Mouse (Mus musculus) cerebellum, adult 2 months (tissue): ENCODE measurements at regions not wholly inside any gene's neighbourhood (a gene's known extent, or its start where the extent isn't known, plus 50 kb on each side); places are given as distances from the start of the nearest gene placed in this dataset.

ENCODE experiments used
- DNase-seq, 2 experiments: peaks; one replicate each; pipeline ENCODE4 v3.0.0; 2021
- H3K27ac ChIP-seq: fragments of 200-500 bp; 2 replicates; pipeline ENCODE4 v1.5.1; 2012; ENCODE audit warnings: low read length, control low read depth, inconsistent platforms; ENCODE audit not compliant: insufficient read depth
- H3K27me3 ChIP-seq: fragments of 200-500 bp; 2 replicates; pipeline ENCODE4 v1.6.1; 2012; ENCODE audit warnings: inconsistent platforms, mild to moderate bottlenecking, low read length, moderate library complexity; ENCODE audit not compliant: control insufficient read depth, insufficient read depth
- H3K4me1 ChIP-seq: fragments of 200-500 bp; 2 replicates; pipeline ENCODE4 v1.6.1; 2011; ENCODE audit warnings: low read length; ENCODE audit not compliant: control insufficient read depth, insufficient read depth
- H3K4me3 ChIP-seq: fragments of 200-500 bp; replicated peaks from 2 replicates; pipeline ENCODE3; 2011; ENCODE audit warnings: mild to moderate bottlenecking, low read depth, low read length, control low read depth; ENCODE audit not compliant: insufficient read depth
- CTCF ChIP-seq: fragments of 200-500 bp; IDR thresholded peaks from 2 replicates; pipeline ENCODE4 v1.5.1; 2011; ENCODE audit warnings: low read depth, mild to moderate bottlenecking, control low read depth, low read length, moderate library complexity, borderline replicate concordance; ENCODE audit not compliant: insufficient read depth
- POLR2A ChIP-seq: fragments of 200-500 bp; IDR thresholded peaks from 2 replicates; pipeline ENCODE4 v1.6.1; 2011; ENCODE audit warnings: low read length, control low read depth, borderline replicate concordance; ENCODE audit not compliant: insufficient read depth
- WGBS: fragments of 180-500 bp; shearing (Covaris S2); methylation state at CpG from one replicate; pipeline ENCODE4 v1.1.7; 2018; 5-methylcytosine and 5-hydroxymethylcytosine counted together

DNA sequence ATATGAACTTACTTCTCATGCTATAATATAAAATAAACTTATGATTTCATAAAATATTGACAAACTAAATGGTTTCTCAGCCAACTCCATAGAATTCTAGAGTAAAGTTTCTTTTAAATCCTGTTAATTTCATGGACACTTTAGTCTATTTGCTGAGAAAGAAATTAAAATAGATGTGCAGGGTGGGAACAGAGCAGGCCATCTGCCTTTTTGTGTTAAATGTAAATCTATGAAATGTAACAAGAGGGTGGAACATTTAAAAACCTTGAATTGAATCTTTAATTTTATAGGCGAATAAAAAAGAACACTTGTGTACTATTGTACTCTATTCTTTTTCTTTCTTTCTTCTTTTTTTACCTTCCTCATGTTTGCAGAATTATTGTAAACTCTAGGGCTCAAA lies 1050.7 kb downstream of the Tbl1xr1 start:
- no peak for DNase-seq
- TF ChIP-seq CTCF (no peak), POLR2A (no peak)
- Histone ChIP-seq H3K4me3 (no peak overlapping the region), H3K27ac (no peak overlapping the region), H3K4me1 (no peaks in the 10 kb centered on the region), H3K27me3 (no peaks in the 10 kb centered on the region)
- WGBS = 93% methylated on average over 1 of the region's 1 CpGs

DNA sequence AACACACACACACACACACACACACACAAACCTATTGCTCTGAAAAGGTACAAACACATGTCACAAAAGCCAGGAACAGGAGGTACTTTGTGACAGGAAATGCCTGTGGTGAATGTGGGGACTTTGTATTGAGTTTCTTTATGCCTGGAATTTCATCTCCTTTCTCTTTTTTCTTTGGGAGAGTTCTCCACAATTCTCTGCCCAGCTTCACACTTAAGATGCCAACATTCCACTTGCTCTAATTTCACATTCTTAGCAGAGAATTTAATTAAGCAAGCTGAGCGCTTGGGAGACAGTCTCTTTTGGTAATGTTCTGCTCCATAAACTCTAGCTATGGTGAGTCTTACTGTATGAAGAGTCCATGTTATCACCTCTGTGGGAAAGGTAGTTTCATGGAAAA lies 1059.1 kb downstream of the Tbl1xr1 start:
- TF ChIP-seq POLR2A = no peak
- Histone ChIP-seq H3K4me3 (no peak overlapping the region), H3K27me3 (no peaks in the 10 kb centered on the region), H3K4me1 (no peaks in the 10 kb centered on the region), H3K27ac (no peak overlapping the region)
- no peak for DNase-seq
- WGBS = 68% methylated on average over 1 of the region's 1 CpGs

DNA sequence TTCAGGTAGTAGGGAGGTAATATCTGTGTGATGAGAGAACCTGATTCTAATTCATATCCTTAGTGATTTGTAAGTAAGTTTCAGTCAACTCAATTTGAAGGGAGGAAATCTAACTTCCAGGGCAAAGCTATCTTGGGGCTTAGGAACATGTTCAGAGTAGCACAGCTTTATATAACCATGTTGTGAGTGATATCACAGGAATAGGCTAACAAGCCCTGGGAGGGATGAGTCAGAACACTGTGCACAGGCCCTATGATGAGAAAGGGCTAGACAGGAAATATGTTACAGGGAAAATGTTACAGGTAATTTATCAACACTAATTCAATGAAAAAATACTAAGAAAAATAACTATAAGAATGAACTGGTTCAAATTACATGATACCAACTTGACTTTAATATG lies 1062.5 kb downstream of the Tbl1xr1 start:
- DNase-seq = no peak
- TF ChIP-seq POLR2A = no peak
- TF ChIP-seq CTCF = no peak

DNA sequence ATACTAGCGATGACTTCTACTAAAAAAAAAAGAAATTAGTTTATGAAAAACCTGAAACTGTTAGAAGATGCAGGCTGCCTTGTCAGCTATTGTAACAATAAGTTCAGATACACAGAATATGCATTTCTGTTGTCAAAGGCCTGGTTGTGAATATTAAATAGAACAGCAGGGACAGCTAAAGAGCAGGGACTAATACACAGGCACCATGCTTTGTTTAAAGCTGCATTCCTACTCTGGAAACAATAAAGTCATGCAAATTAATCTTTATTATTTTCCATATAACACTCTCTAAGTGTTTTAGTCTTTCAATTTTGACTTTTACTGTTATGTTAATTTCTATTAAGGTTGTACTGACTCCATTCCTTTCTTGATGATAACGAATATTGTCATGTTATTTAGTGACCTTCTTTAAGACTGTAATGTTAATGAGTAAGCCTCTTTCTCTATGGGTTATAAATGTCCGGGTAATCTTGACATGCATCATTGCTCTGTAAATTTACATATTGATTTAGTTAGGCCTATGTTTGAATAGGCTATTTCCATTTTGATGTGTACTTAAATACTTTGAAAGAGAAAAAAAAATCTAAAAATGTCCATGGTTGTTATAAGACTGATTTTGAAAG lies 1088.5 kb downstream of the Tbl1xr1 start:
- no peaks in the 10 kb centered on the region for H3K27me3 ChIP-seq
- TF ChIP-seq POLR2A = no peak
- no peak for TF ChIP-seq CTCF
- no peak overlapping the region for H3K4me3 ChIP-seq
- 31% methylated on average over 3 of the region's 3 CpGs for WGBS
- no peak overlapping the region for H3K27ac ChIP-seq
- H3K4me1 ChIP-seq = no peaks in the 10 kb centered on the region
- no peak for DNase-seq

More for the DNA sequence above, 1062.5 kb downstream of the Tbl1xr1 start:
- H3K27me3 ChIP-seq = no peaks in the 10 kb centered on the region
- H3K4me1 ChIP-seq = no peaks in the 10 kb centered on the region
- H3K27ac ChIP-seq = no peak overlapping the region
- H3K4me3 ChIP-seq = no peak overlapping the region

DNA sequence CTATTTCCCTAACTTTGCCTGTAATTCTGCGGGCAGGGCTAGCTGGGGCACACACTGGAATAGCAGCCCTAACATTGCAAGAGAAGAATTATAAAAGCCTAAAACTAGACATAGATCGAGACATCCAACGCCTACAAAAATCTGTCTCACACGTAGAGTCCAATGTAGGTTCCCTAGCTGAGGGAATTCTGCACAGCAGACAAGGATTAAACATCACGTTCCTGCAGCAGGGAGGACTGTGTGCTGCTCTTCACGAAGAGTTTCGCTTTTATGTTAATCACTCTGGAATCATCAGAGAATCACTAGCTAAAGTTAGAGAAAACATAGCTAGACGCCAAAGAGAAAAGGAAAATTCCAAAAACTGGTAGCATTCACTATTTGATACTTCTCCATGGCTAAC lies 1106.9 kb downstream of the Tbl1xr1 start:
- TF ChIP-seq POLR2A (no peak), CTCF (no peak)
- WGBS = 90% methylated on average over 8 of the region's 8 CpGs
- no peak overlapping the region for H3K27ac ChIP-seq
- DNase-seq = no peak
- H3K4me3 ChIP-seq = no peak overlapping the region
- no peaks in the 10 kb centered on the region for H3K4me1 ChIP-seq
- no peaks in the 10 kb centered on the region for H3K27me3 ChIP-seq

DNA sequence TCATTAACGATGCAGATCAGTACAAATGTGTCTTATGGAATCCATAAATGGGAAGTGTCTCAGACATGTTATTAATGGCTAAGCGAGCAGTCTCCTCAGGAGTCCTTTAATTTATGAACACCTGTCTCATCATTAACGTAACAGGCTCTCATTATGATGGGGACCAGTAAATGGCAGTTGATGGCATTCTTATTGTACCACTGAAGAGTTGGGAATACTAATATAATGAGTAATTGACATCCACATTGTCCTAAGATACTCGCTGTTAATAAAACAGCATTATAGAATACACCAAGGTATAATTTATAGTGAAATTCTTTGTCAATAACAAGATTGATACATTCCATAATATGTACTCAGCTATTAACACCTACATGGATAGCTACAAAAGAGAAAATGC lies 1112.0 kb downstream of the Tbl1xr1 start:
- Histone ChIP-seq H3K4me1 (no peaks in the 10 kb centered on the region), H3K4me3 (no peak overlapping the region), H3K27ac (no peak overlapping the region), H3K27me3 (no peaks in the 10 kb centered on the region)
- WGBS = 81% methylated on average over 4 of the region's 4 CpGs
- no peak for DNase-seq
- no peak for TF ChIP-seq POLR2A
- no peak for TF ChIP-seq CTCF

DNA sequence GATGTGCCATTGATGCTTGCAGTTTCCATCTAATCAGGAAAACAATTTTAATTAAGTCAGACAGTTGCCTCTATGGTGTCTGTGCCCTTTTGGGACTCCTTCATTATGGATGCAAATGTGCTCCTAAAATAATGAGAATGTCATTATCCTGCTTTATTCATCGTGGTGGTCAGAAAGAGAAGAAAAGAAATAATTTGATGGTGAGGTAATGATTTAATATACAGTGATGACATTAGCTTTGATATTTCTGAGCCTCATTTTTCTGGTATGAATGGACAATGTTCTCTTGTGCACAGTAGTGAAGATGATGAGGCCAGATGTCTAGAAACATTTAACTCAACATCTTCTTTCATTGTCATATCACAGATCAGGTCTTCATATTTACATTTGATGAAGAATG lies 1123.6 kb downstream of the Tbl1xr1 start:
- no peak for DNase-seq
- Histone ChIP-seq H3K4me3 (no peak overlapping the region), H3K27me3 (no peaks in the 10 kb centered on the region), H3K4me1 (no peaks in the 10 kb centered on the region), H3K27ac (no peak overlapping the region)
- WGBS = 4% methylated on average over 1 of the region's 1 CpGs
- TF ChIP-seq CTCF = no peak
- no peak for TF ChIP-seq POLR2A

DNA sequence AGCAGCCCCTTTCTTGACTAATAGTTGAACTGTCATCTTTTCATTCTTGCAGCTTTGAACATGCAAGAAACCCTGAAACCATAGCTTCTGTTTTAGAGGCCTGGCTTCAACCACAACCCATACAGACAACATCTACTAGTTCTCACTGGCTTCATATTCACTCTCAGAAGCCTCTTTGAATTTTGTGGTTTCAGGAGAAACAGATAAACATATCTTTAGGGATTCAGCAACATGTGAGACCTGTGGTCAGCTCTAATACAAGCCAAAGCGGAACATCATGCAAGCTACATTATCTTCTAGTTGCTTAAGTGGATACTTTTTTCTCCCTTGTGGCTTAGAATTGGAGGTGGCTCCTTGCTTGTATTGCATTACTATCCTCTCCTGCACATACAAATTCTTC lies 1138.0 kb downstream of the Tbl1xr1 start:
- TF ChIP-seq POLR2A = no peak
- no peak for TF ChIP-seq CTCF
- Histone ChIP-seq H3K27me3 (no peaks in the 10 kb centered on the region), H3K27ac (no peak overlapping the region), H3K4me3 (no peak overlapping the region), H3K4me1 (no peaks in the 10 kb centered on the region)
- 98% methylated on average over 1 of the region's 1 CpGs for WGBS
- DNase-seq = no peak

DNA sequence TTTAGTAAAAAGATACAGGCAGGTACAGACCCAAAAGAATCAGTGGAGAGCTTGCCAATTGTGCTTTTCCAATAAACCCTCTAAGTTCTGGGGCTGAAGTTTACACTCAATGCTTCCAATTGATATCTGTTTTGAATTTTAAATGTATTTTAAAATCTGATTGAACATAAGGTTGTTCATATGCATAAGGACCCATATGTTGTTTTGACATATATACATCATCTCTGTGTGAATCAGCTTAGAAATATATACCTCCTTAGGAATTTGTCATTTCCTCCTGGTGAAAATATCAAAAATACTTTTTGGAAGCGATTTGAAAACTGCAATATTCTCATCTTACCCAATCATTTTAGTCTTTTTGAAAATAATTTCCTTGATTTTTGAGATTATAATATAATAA lies 1140.3 kb downstream of the Tbl1xr1 start:
- TF ChIP-seq POLR2A (no peak), CTCF (no peak)
- Histone ChIP-seq H3K4me3 (no peak overlapping the region), H3K4me1 (no peaks in the 10 kb centered on the region), H3K27ac (no peak overlapping the region), H3K27me3 (no peaks in the 10 kb centered on the region)
- DNase-seq = no peak
- 70% methylated on average over 1 of the region's 1 CpGs for WGBS
